Mouse (Mus musculus) CH12.LX (cell line): ENCODE measurements around the gene Lpcat3.

ENCODE experiments used
- CTCF ChIP-seq, 2 experiments: IDR thresholded peaks in 1 of 2; conservative IDR thresholded peaks in 1 of 2; 2 replicates each; pipeline ENCODE4 v1.5.1; 2011 to 2012; ENCODE audit warnings: low read depth in 2 of 2, low read length in 2 of 2, improper control_type of control experiment in 1 of 2, inconsistent platforms in 1 of 2, mild to moderate bottlenecking in 1 of 2, moderate library complexity in 1 of 2
- MYC ChIP-seq: IDR thresholded peaks from 2 replicates; pipeline ENCODE4 v1.6.1; 2011; ENCODE audit warnings: low read depth, mild to moderate bottlenecking, improper control_type of control experiment, low read length
- NELFE ChIP-seq: IDR thresholded peaks from 2 replicates; pipeline ENCODE4 v1.6.1; 2011; ENCODE audit warnings: low read depth, low read length, improper control_type of control experiment
- POLR2A ChIP-seq: IDR thresholded peaks from 2 replicates; pipeline ENCODE4 v1.6.1; 2011; ENCODE audit warnings: low read depth, mild to moderate bottlenecking, improper control_type of control experiment, low read length
- POLR2AphosphoS2 ChIP-seq: IDR thresholded peaks from 2 replicates; pipeline ENCODE4 v1.6.1; 2011; ENCODE audit warnings: low read depth, low read length, improper control_type of control experiment
- SIN3A ChIP-seq: IDR thresholded peaks from 2 replicates; pipeline ENCODE4 v1.6.1; 2012; ENCODE audit warnings: low read length, improper control_type of control experiment, inconsistent platforms

GRCm38 (mm10) chr6:124699962-124700610 lies 37.3 kb downstream of the Lpcat3 start:
- no peak for TF ChIP-seq NELFE
- no peak for TF ChIP-seq CTCF (conservative IDR thresholded peaks at IDR 0.05 in 1 of 2, IDR thresholded peaks at IDR 0.05 in 1 of 2; ENCODE audit: low read depth in 2 of 2, low read length in 2 of 2)
- no peak for TF ChIP-seq POLR2A
- no peak for TF ChIP-seq MYC
- no peak for TF ChIP-seq POLR2AphosphoS2
- no peak for TF ChIP-seq SIN3A
